Mouse (Mus musculus) CD4-positive naive resting alpha-beta T cell, adult 76 days (primary cell): ENCODE data around the gene Samd4b. TPM values are rescaled to one million over a fixed set of nuclear protein-coding genes. Genes with fewer than 3 reads are reported as not detected.

ENCODE experiments used
- total RNA-seq: library from RNA; stranded (reverse); gene quantifications from one replicate; pipeline ENCODE4 v1.2.4, GENCODE M21; 2023

The Samd4b gene
- 57.6 TPM for total RNA-seq

DNA sequence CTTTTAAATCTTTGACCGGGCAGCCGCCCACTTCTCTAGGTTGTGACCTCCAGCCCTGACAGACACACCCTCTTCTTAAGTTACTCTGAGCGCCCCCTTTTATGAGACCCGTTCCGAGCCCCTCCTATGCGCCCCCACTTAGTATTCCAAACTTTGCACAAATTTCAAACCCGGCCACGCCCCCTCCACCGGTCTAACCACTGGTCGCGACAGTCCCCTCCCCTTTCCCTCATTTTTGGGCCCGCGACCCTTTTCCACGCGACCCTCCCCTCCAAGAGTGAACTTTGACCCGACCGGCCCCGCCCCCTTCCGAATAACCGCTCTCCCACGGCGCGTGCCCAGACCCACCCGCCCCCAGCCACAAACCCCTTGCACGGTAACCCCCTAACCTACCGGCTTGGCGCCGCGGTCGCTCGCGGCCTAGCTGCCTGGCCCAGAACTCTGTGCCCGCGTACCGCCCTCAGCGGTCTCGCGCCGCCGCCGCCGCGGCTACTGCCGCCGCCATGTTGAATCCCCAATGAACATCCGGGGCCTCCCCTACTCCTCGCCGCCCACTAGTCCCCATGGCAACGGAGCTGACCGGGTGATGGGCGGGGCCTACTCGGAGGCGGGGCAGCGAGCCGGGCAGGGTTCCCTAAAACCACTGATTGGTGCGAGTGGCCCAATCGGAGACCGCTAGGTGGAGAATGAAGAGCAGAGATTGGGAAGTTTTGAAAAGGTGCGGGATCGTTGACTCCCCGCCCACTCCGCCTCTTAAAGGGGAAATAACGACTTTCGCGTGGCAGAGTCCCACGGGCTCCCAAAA, at the start of gene Samd4b, which contains the start of gene Pak4:
Gene Samd4b, minus strand, starts transcription at position 503 of the 805 bp plus-strand sequence.
Gene Pak4, minus strand, starts transcription at position 544 of the 805 bp plus-strand sequence.

DNA sequence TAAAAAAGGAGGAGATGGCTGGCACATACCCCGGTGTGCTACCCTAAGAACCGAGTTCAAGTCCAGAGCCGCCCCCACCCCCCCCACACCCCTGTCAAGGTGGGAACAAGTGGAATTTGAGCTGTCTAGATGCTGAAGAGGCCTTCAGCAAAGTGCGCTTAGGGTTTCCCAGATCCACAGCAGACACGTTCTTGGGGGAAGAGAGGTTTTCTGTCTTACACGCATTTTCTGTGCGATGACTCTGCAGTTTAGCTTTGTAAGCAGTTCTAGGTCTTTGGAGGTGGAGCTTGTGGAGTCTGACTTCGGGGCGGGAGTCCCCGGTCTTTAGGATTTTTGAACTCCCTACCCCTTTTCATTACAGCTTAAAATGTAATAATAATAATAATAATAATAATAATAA, 33.1 kb upstream of the Samd4b start, which contains the start of gene Acp7:
Gene Acp7, minus strand, starts transcription at position 260 of the 400 bp plus-strand sequence.

DNA sequence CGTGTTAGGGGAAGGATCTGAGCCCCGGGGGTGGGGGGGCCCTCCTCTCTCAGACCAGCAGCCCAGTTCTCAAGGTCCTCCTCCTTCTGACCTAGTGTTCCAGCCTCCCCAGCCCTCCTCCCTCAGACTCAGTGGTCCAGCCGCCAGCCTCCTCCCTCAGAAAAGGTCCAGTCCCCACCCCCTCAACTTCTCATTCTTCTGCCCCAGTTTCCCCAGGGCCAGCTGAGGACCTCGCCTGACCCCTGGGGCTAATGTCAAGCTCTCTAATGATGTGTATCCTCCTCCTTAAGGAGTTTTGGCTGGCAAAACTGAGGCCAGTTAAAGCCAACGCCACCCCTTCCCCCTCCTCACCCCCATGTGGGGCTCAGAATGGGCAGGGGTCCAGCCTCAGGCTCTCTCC, 50.8 kb downstream of the Samd4b start, which contains the start of gene Nccrp1:
Gene Nccrp1, minus strand, starts transcription at position 101 of the 400 bp plus-strand sequence.

DNA sequence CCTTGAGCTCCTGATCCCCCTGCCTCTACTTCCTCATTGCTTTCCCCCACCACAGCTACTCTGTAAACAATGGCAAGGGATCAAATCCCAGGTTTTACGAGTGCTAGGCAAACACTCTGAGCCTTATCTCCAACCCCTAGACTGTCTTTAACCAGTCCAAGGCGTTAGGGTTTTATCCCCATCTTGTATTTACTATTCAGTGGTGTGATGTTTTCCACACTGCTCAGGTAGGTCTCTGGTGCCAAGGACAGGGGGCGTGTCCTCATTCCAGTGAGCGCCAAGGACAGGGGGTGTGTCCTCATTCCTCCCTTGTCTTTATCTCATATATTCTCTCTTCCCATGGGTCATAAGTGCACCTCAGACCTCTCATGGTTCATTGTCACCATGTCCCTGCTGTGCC, 57.4 kb downstream of the Samd4b start, which contains the start of gene Sycn:
Gene Sycn, plus strand, starts transcription at position 360 of the 400 bp plus-strand sequence.

DNA sequence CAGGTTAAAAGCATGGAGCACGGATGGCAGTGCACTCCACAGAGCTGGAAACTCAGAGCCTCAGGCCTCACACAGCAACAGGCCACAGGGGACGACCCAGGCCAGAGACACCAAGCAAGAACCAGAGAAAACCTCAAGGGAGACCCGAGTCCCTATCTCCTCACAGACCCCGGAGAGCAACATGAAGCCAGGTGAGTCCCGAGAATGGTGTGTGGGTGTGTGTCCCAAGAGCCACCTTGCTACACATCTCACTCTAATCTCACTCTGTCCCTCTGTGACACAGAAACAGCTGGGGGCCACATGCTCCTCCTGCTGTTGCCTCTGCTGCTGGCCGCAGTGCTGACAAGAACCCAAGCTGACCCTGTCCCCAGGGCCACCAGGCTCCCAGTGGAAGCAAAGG, 75.4 kb downstream of the Samd4b start, which contains the start of gene Ifnl3:
Gene Ifnl3, plus strand, starts transcription at position 301 of the 400 bp plus-strand sequence.

DNA sequence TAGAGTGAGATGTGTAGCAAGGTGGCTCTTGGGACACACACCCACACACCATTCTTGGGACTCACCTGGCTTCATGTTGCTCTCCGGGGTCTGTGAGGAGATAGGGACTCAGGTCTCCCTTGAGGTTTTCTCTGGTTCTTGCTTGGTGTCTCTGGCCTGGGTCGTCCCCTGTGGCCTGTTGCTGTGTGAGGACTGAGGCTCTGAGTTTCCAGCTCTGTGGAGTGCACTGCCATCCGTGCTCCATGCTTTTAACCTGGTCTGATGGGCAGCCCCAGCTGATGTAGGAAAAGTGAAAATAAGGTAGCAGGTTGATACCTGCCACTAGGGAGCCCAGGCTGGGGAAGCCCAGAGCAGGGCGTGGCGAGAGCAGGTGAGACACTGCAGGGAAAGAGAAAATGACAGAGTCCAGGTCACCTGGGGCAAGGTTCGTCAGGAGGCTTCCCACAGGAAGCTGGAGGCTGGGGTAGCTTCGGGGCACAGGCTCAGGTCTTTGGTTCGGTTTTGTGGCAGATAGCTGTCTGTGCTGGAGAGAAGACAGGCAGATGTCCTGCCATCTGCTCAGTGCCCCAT, 87.5 kb downstream of the Samd4b start, which contains the start of gene Ifnl2:
Gene Ifnl2, minus strand, starts transcription at position 51 of the 570 bp plus-strand sequence.

DNA sequence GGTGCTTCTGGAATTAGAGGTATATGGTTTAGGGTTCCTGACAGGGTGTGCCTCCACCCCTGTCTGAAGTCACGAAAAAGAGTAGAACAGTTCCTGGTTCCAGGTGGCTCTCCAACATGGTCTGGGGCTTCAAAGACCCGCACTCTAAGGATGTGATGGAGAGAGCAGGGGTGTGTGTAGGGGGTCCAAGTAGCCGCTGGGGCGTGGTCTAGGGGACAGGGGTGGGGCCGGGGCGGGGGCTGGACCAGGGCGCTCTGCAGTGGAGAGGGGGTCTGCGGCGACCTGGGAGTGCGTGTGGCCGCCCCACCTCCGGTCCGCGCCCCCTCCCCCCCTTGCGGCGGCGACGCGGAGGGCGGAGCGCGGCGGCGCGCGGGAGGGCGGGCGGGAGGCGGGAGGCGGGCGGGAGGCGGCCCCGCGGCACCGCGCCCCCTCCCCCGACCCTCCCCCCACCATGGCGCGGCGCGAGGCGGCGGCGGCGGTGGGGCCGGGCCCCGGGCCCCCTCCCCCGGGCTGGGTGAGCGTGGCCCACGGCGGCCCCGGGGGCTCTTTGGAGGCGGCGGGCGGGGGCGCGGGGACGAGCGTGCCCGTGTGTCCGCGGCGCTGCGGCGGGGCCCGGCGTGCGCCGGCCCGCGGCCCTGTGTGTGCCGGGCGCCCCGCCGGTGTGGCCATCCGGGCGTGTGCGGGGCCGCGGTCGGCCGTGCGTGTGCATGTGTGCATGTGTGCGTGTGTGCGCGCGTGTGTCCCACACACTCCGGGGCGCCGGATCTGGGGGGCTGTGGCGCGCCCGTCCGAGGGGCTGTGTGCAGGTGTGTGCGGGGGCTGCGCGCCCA, 146.2 kb downstream of the Samd4b start, which contains the start of gene Lrfn1:
Gene Lrfn1, plus strand, starts transcription at position 450 of the 830 bp plus-strand sequence.

DNA sequence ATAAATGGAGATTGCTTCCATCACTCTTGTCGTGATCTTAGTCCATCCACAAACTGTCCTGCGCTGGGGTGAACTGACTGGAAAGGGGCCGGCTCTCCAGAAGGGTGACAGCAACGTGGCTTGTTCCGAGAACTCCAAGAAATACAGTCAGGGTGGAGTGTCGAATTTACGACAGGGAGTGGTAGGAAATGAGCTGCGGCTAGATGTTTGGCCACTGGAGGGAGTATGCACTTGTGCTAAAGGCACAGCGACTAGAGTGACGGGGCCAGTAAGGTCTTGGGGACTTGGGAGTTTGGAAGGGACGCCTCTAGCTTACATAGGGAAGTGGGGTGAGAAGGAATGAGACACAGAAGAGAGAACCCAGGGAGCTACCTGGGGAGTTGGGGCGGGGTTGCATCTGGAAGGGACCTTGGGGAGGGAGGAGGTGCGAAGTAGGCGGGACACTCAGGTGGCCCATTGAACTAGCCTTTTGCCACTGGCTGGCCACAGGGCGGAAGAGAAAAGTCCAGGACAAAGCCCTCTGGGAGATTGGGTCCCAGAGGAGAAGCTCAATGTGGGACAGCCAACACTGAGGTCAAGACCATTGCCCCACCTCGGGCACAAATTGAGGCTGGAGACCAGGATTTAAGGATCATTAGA, 160.9 kb downstream of the Samd4b start, which contains the start of gene Gmfg:
Gene Gmfg, plus strand, starts transcription at position 516 of the 639 bp plus-strand sequence.

DNA sequence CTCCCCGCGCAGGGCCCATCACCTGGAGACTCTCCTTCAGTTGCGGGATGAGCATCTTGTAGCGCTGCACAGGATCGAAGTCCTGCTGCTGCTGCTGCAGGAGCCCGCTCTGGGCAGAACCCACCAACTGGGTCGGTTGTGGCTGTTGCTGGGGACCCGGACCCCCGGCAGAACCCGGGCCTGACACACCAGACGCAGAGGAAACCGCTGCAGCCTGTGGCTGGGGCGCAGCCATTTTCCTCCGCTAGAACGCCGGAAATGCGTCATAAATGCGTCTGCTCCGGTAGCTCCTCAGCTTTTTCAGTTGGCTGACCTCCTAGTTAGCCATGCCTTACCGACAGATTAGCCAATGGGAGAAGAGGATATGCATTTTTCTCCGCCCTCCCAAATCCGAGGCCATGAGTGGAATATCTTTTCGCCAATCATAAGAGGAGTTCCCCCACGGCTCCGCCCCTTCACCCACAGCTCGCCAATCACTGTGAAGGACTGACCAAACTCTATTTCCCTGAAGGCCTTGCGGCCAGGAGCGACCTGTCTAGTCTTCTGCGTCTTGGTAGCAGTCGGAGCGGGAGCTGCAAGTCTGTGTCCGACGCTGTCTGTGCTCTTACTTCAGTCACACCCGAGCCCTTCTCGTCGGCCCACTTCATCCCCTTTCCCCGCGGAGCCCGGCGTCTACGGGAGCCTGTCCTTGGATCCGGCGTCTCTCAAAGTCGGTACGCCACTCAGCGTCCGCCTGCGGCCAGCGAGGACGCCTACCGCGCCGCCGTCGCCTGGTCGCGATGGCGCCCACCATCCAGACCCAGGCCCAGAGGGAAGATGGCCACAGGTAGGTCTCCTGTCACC, 205.3 kb downstream of the Samd4b start, which contains the start of the genes Med29 and Paf1:
Gene Med29, minus strand, starts transcription at position 280 of the 843 bp plus-strand sequence.
Gene Paf1, plus strand, starts transcription at position 523 of the 843 bp plus-strand sequence.

DNA sequence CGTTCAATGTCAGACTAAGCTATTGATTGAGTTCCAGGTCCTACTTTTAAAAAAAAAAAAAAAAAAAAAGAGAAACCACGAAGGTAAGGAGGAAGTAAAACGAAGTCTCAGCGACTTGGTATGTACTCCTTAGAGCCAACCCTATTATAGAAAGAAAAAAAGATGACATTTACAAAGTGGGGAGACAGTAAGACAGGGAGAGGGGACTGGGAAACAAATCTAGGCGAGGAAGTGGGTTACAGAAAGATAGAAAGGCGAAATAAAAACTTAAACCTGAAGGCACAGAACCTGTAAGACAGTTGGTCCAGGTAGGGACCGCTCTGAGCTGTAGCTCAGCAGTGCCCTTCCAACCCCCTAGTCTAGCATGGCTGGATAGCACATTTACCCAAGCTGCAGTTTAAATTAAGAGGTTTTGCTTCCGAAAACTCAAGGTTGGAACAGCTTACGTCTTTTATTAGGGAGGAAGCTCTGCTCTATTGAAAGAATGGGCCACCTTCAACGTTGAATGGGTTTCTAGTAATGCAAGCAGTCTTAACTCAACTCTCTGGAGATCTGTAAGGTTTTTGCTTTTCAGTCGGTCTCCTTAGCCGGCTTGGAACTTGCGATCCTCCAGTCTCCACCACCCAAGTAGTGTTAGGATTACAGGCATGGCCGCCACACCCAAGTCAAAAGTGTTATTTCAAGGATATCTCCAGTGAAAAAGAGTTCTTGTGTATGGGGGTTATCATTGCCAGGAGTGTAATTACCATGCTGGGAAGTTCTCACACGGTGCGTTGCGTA, 217.5 kb downstream of the Samd4b start, which contains the start of gene Zfp36:
Gene Zfp36, minus strand, starts transcription at position 17 of the 780 bp plus-strand sequence.

DNA sequence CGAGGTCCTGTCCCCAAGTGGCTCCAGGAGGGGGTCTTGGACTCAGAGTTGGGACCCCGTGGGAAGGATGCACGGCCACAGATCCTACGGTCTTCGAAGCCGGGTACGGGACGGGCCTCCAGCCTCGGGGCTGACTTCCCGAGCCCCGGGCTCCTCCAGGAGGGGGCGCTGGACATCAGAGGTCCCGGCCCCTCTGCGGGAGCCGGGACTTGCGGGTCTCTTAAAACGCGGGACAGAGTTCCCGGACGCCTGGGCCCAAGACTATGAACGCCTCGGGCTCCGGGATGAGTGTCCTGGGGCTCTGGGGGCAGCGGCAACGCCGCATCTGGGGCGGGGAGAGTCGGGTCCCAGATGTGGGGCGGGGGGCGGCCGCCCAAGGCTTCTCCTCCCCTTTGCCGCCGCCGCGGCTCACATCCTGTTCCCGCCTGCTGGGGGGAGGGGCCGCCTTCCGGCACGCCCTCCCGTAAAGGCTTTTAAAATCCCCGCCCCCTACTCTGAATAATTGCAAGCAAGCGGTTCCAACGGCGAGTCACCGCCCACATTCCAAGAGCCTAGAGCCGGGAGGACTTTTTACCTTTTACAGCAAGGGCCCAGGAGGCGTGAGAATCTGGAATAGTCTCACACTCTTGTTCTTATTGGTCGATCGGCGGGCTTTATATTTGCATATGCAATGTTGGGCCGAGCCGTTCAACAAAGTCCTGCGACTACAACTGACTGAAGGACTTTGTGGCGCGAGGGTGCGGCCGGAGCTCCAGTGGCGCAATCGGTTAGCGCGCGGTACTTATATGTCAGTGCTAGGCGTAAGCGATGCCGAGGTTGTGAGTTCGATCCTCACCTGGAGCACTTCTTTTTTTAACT, 225.5 kb downstream of the Samd4b start, which contains the start of gene Plekhg2:
Gene Plekhg2, minus strand, starts transcription at position 349 of the 858 bp plus-strand sequence.

DNA sequence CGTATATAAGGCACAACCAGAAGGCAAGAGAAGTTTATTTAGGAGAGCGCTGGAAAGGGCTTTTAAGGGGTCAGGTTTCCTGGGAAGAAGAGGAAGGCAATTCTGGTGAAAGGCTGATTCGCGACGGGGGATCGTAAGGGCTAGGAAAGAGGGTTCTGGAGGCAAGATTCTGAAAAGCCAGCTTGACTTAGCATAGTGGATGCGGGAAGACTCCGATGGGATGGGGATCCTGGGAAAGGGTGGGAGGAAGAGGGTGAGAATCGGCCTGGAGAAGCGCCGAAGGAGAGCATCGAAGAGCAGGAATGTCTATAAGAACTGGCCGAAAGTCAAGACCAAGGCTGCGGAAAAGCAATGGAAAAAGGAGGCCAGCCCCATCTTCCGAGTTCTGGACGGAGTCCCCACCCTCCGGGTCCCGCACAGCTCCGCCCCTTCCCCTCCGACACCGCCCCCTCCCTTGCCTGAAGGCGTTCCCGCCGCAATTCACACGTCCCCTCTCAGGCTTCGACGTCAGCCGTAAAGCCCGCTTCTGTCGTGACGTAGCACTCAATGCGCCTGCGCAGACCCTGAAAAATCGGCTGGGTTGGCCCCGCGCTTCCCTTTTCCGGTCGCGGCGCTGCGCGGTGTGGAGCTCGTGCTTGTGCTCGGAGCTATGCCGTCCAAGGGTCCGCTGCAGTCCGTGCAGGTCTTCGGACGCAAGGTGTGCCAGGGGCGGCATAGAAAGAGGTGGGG, 247.6 kb downstream of the Samd4b start, which contains the start of gene Rps16:
Gene Rps16, plus strand, starts transcription at position 498 of the 729 bp plus-strand sequence.

Other genes with a start within 250 kb of the Samd4b start
- 4,922 TPM for gene Rps16, start 247.5 kb downstream of the Samd4b start, total RNA-seq
- 159 TPM for gene Plekhg2, start 225.5 kb downstream of the Samd4b start, total RNA-seq
- gene Zfp36, start 217.9 kb downstream of the Samd4b start, total RNA-seq: 225 TPM
- gene Med29, start 205.4 kb downstream of the Samd4b start, total RNA-seq: 22.9 TPM
- gene Paf1, start 205.2 kb downstream of the Samd4b start, total RNA-seq: 150 TPM
- 274 TPM for gene Gmfg, start 160.7 kb downstream of the Samd4b start, total RNA-seq
- gene Lrfn1, start 146.2 kb downstream of the Samd4b start, total RNA-seq: 1.8 TPM
- not detected for gene Ifnl2, start 87.7 kb downstream of the Samd4b start, total RNA-seq
- not detected for gene Ifnl3, start 75.3 kb downstream of the Samd4b start, total RNA-seq
- not detected for gene Sycn, start 57.3 kb downstream of the Samd4b start, total RNA-seq
- 0.50 TPM for gene Nccrp1, start 50.9 kb downstream of the Samd4b start, total RNA-seq
- 8.9 TPM for gene Pak4, start within 50 bp of the Samd4b start, total RNA-seq
- not detected for gene Acp7, start 33.2 kb upstream of the Samd4b start, total RNA-seq
- gene Fbxo27, start 94.7 kb upstream of the Samd4b start, total RNA-seq: 2.4 TPM
- gene Fbxo17, start 118.7 kb upstream of the Samd4b start, total RNA-seq: 16.8 TPM
- gene Mrps12, start 143.7 kb upstream of the Samd4b start, total RNA-seq: 26.1 TPM
- 18.8 TPM for gene Sars2, start 143.8 kb upstream of the Samd4b start, total RNA-seq
- not detected for gene Ccer2, start 158.0 kb upstream of the Samd4b start, total RNA-seq
- 66.8 TPM for gene Sirt2, start 168.6 kb upstream of the Samd4b start, total RNA-seq
- 65.7 TPM for gene Nfkbib, start 169.4 kb upstream of the Samd4b start, total RNA-seq
- gene Rinl, start 190.8 kb upstream of the Samd4b start, total RNA-seq: 108 TPM
- 728 TPM for gene Hnrnpl, start 210.4 kb upstream of the Samd4b start, total RNA-seq
- gene Ech1, start 227.1 kb upstream of the Samd4b start, total RNA-seq: 50.3 TPM
- 14.5 TPM for gene Lgals4, start 235.7 kb upstream of the Samd4b start, total RNA-seq